Mouse (Mus musculus): ENCODE measurements around the gene Zfp213. TPM values are rescaled to one million over a fixed set of nuclear protein-coding genes. Genes with fewer than 3 reads are reported as not detected.

Gene Zfp213
- polyA plus RNA-seq (2015; fragmentation: Nextera tagmentation; extraction: Ambion mirVana): 19.0 and 19.1 TPM in 2 replicates

DNA sequence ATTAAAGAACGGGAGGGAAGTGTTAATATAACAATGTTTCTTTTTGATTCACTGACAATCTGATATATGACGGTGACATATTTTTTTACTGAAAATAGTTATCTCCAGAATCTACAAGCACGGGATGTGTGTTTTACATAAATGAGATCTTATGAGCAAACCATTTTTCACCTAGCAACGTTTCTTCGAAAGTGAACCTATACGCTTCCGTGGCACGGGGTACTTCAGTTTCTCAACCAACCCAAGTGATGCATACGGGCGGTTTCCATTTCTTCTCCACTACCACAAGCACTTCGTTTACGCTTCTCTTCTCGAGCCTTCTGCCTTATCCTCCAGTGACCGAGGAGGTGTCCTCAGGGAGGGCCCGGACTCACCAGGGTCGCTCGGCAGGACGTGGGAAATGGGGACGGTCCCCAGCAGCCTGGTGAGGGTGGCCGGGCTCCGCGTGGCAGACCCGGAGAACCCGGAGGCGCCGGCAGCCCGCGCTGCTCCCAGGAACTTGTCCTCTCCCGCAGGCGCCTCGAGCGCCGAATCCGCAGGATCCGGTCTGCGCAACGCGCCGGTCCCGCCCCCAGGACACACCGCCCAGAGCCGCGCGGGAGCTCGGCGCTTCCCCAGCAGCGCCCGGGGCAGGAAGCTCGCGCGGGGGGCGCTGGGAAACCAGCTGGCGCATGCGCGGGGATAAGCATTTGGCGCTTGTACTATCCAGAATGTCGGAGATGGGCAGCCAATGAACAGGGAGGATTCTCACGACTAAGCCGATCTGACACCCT lies at the start of gene Zfp213:
Gene Zfp213 (minus strand): TSS at position 644 of the 773 bp plus-strand sequence.
- Histone ChIP-seq H3K4me2 (ENCODE audit: low read length) (peak within 1 kb of the TSS; percentile 76), H3K4me3 (replicated peaks; ENCODE audit: low read length) (peak within 1 kb of the TSS; percentile 84), H3K9me3 (ENCODE audit: control insufficient read depth, low read length) (no peaks in the 10 kb centered on the region), H3K36me3 (ENCODE audit: control insufficient read depth, insufficient read depth) (peaks cover 7% of the 10 kb centered on the region; the same call in 1 of the 2 replicates), H3K9ac (replicated peaks; ENCODE audit: low read depth, low read length) (peak within 1 kb of the TSS; percentile 89), H3K27me3 (replicated peaks; ENCODE audit: control insufficient read depth, insufficient read depth, low read length) (no peaks in the 10 kb centered on the region), H3K27ac (ENCODE audit: low read length) (peak within 1 kb of the TSS; percentile 94), H3K4me1 (replicated peaks; ENCODE audit: control insufficient read depth, insufficient read depth, low read length) (peaks cover 10% of the 10 kb centered on the region)
- peak; percentile 96 for ATAC-seq
- WGBS: under 1% methylated on average over 59 of the region's 59 CpGs

DNA sequence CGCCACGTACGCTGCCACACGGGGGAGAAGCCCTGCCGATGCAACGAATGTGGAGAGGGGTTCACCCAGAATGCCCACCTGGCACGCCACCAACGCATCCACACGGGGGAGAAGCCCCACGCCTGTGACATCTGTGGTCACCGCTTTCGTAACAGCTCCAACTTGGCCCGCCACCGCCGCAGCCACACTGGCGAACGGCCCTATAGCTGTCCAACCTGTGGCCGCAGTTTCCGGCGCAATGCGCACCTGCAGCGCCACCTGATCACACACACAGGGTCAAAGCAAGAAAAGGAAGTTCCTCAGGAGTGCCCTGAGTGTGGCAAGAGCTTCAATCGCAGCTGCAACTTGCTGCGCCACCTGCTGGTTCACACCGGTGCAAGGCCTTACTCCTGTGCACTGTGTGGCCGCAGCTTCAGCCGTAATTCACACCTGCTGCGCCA lies 46.3 kb upstream of the Zfp213 start:
- ATAC-seq: no peak
- Histone ChIP-seq H3K27me3 (replicated peaks; ENCODE audit: control insufficient read depth, insufficient read depth, low read length) (no peaks in the 10 kb centered on the region), H3K9me3 (ENCODE audit: control insufficient read depth, low read length) (no peaks in the 10 kb centered on the region), H3K4me2 (ENCODE audit: low read length) (no peak overlapping the region), H3K4me1 (replicated peaks; ENCODE audit: control insufficient read depth, insufficient read depth, low read length) (no peaks in the 10 kb centered on the region), H3K27ac (ENCODE audit: low read length) (no peak overlapping the region), H3K4me3 (replicated peaks; ENCODE audit: low read length) (no peak overlapping the region), H3K9ac (replicated peaks; ENCODE audit: low read depth, low read length) (no peak overlapping the region), H3K36me3 (ENCODE audit: control insufficient read depth, insufficient read depth) (no peaks in the 10 kb centered on the region)
- 85% methylated on average over 28 of the region's 28 CpGs for WGBS

DNA sequence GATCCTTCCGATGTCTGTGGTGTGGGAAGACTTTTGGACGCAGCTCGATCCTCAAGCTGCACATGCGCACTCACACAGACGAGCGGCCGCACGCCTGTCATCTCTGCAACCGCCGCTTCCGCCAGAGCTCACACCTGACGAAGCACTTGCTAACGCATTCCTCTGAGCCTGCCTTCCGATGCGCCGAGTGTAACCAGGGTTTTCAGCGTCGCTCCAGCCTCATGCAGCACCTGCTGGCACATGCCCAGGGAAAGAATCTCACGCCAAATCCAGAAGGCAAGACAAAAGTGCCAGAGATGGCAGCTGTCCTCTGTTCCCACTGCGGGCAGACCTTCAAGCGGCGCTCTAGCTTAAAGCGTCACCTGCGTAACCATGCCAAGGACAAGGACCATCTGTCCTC lies 45.6 kb upstream of the Zfp213 start:
- no peak overlapping the region for H3K9ac ChIP-seq (replicated peaks; ENCODE audit: low read depth, low read length)
- ATAC-seq: no peak
- H3K27me3 ChIP-seq (replicated peaks; ENCODE audit: control insufficient read depth, insufficient read depth, low read length): no peaks in the 10 kb centered on the region
- no peak overlapping the region for H3K27ac ChIP-seq (ENCODE audit: low read length)
- H3K36me3 ChIP-seq (ENCODE audit: control insufficient read depth, insufficient read depth): no peaks in the 10 kb centered on the region
- WGBS: 87% methylated on average over 24 of the region's 24 CpGs
- H3K4me1 ChIP-seq (replicated peaks; ENCODE audit: control insufficient read depth, insufficient read depth, low read length): no peaks in the 10 kb centered on the region
- H3K4me2 ChIP-seq (ENCODE audit: low read length): no peak overlapping the region
- H3K9me3 ChIP-seq (ENCODE audit: control insufficient read depth, low read length): no peaks in the 10 kb centered on the region
- H3K4me3 ChIP-seq (replicated peaks; ENCODE audit: low read length): no peak overlapping the region

GRCm38 (mm10) chr17:23605220-23605619 lies 41.2 kb upstream of the Zfp213 start:
- Histone ChIP-seq H3K27me3 (replicated peaks; ENCODE audit: control insufficient read depth, insufficient read depth, low read length) (no peaks in the 10 kb centered on the region), H3K4me2 (ENCODE audit: low read length) (no peak overlapping the region), H3K9ac (replicated peaks; ENCODE audit: low read depth, low read length) (no peak overlapping the region), H3K4me1 (replicated peaks; ENCODE audit: control insufficient read depth, insufficient read depth, low read length) (no peaks in the 10 kb centered on the region), H3K4me3 (replicated peaks; ENCODE audit: low read length) (no peak overlapping the region), H3K9me3 (ENCODE audit: control insufficient read depth, low read length) (no peaks in the 10 kb centered on the region), H3K36me3 (ENCODE audit: control insufficient read depth, insufficient read depth) (no peaks in the 10 kb centered on the region), H3K27ac (ENCODE audit: low read length) (no peak overlapping the region)
- ATAC-seq: no peak
- WGBS: 83% methylated on average over 8 of the region's 8 CpGs

DNA sequence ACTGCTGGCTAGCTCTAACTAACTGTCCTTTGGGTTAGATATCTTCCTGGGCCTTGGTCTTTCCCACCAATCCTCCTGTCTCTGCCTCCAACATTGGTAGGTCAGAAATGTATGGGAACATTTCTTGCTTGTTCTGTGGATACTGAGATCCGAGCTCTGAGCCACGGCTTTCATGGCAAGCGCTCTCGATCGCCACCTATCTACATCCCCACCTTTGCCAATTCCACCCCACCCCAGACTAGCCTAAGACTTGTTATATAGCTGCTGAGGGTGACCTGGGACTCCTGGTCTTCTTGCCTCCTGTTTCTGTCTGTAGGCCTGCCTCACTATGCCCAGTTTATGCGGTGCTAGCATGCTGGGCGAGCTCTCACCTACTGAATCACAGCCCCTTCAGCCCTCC lies 40.4 kb upstream of the Zfp213 start:
- no peak for ATAC-seq
- H3K4me3 ChIP-seq (replicated peaks; ENCODE audit: low read length): no peak overlapping the region
- H3K9me3 ChIP-seq (ENCODE audit: control insufficient read depth, low read length): no peaks in the 10 kb centered on the region
- H3K4me1 ChIP-seq (replicated peaks; ENCODE audit: control insufficient read depth, insufficient read depth, low read length): peaks cover 3% of the 10 kb centered on the region
- no peak overlapping the region for H3K4me2 ChIP-seq (ENCODE audit: low read length)
- no peaks in the 10 kb centered on the region for H3K36me3 ChIP-seq (ENCODE audit: control insufficient read depth, insufficient read depth)
- no peak overlapping the region for H3K9ac ChIP-seq (replicated peaks; ENCODE audit: low read depth, low read length)
- no peaks in the 10 kb centered on the region for H3K27me3 ChIP-seq (replicated peaks; ENCODE audit: control insufficient read depth, insufficient read depth, low read length)
- 75% methylated on average over 7 of the region's 7 CpGs for WGBS
- no peak overlapping the region for H3K27ac ChIP-seq (ENCODE audit: low read length)

DNA sequence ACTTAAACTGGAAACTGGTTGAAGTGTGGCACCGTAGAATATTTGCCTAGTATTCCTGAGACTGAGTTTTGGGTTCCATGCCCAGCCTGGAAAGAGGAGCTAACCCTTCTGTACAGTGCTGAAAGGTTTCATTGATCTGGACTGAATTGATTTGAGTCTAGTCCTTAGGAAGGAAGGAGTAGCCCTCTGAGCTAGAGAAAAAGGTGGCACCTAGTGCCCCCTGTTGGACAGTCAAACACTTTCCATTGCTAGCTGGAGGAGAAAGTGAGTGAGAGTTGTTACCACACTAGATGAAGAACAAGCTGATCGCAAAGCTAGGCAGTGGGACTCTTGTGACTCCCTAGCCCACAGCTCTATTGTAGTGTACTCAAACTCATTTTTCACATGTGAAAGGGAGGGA lies 39.5 kb upstream of the Zfp213 start:
- Histone ChIP-seq H3K4me3 (replicated peaks; ENCODE audit: low read length) (no peak overlapping the region), H3K4me2 (ENCODE audit: low read length) (no peak overlapping the region), H3K9ac (replicated peaks; ENCODE audit: low read depth, low read length) (no peak overlapping the region), H3K4me1 (replicated peaks; ENCODE audit: control insufficient read depth, insufficient read depth, low read length) (peaks cover 7% of the 10 kb centered on the region), H3K27me3 (replicated peaks; ENCODE audit: control insufficient read depth, insufficient read depth, low read length) (no peaks in the 10 kb centered on the region), H3K9me3 (ENCODE audit: control insufficient read depth, low read length) (no peaks in the 10 kb centered on the region), H3K27ac (ENCODE audit: low read length) (no peak overlapping the region), H3K36me3 (ENCODE audit: control insufficient read depth, insufficient read depth) (no peaks in the 10 kb centered on the region)
- WGBS: 43% methylated on average over 2 of the region's 2 CpGs
- no peak for ATAC-seq

GRCm38 (mm10) chr17:23603077-23603476 lies 39.0 kb upstream of the Zfp213 start:
- no peak overlapping the region for H3K4me3 ChIP-seq (replicated peaks; ENCODE audit: low read length)
- no peak for ATAC-seq
- H3K4me2 ChIP-seq (ENCODE audit: low read length): no peak overlapping the region
- peaks cover 10% of the 10 kb centered on the region for H3K4me1 ChIP-seq (replicated peaks; ENCODE audit: control insufficient read depth, insufficient read depth, low read length)
- no peak overlapping the region for H3K9ac ChIP-seq (replicated peaks; ENCODE audit: low read depth, low read length)
- 11% methylated on average over 8 of the region's 8 CpGs for WGBS
- H3K9me3 ChIP-seq (ENCODE audit: control insufficient read depth, low read length): no peaks in the 10 kb centered on the region
- H3K36me3 ChIP-seq (ENCODE audit: control insufficient read depth, insufficient read depth): no peaks in the 10 kb centered on the region
- no peak overlapping the region for H3K27ac ChIP-seq (ENCODE audit: low read length)
- no peaks in the 10 kb centered on the region for H3K27me3 ChIP-seq (replicated peaks; ENCODE audit: control insufficient read depth, insufficient read depth, low read length)

- Histone ChIP-seq H3K36me3 (ENCODE audit: control insufficient read depth, insufficient read depth) (no peaks in the 10 kb centered on the region), H3K27ac (ENCODE audit: low read length) (no peak overlapping the region), H3K9me3 (ENCODE audit: control insufficient read depth, low read length) (no peaks in the 10 kb centered on the region), H3K27me3 (replicated peaks; ENCODE audit: control insufficient read depth, insufficient read depth, low read length) (no peaks in the 10 kb centered on the region), H3K4me1 (replicated peaks; ENCODE audit: control insufficient read depth, insufficient read depth, low read length) (peaks cover 10% of the 10 kb centered on the region), H3K9ac (replicated peaks; ENCODE audit: low read depth, low read length) (no peak overlapping the region), H3K4me3 (replicated peaks; ENCODE audit: low read length) (no peak overlapping the region), H3K4me2 (ENCODE audit: low read length) (no peak overlapping the region)
- ATAC-seq: no peak
- WGBS: 47% methylated on average over 10 of the region's 10 CpGs
Observed at GRCm38 (mm10) chr17:23601836-23602585, 38.0 kb upstream of the Zfp213 start.
